Mouse (Mus musculus): ENCODE data around the gene Cst8. TPM values are rescaled to one million over a fixed set of nuclear protein-coding genes. Genes with fewer than 3 reads are reported as not detected.

Gene Cst8
- polyA plus RNA-seq, 1 experiment: 0.11 TPM

DNA sequence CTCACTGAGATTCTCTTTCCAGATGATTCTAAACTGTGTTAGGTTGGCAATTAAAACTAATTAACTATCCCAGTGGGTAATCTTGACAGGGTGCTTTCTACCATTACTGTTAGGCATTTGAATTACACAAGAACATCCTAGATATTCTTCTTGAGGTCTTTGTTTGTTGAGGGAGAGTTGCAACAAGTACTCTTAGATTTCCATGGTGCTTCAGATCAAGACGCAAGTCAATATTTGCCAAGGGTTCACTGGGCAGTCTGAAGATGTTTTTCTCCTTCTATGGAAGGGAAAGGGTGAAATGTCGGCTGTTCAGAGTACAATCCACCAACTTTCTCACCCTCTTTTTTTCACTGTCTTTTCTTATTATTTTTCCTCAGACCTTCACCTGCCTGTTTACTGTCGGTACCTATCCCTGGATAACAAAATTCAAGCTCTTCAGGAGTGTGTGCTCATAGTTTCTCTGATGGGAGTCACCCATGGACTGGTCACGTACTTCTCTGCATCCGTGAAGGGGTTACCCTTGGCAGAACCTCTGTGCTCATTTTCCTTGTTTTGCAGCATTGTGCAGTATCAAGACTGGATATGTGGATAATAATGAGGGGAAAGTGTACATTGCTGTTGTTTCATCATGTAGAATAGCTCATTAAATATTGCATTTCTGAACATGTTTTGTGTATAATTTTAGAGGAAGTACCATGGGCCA lies 39.6 kb downstream of the Cst8 start:
- Histone ChIP-seq H3K36me3 (ENCODE audit: control insufficient read depth, insufficient read depth, low read length) (no peaks in the 10 kb centered on the region), H3K4me3 (ENCODE audit: insufficient read depth, low read depth, low read length) (no peak overlapping the region), H3K4me1 (ENCODE audit: control insufficient read depth, insufficient read depth, low read length) (no peaks in the 10 kb centered on the region), H3K27ac (ENCODE audit: insufficient read depth, low read depth, low read length) (no peak overlapping the region), H3K27me3 (replicated peaks; ENCODE audit: control insufficient read depth, insufficient read depth, low read length) (no peaks in the 10 kb centered on the region)
- 85% methylated on average over 5 of the region's 5 CpGs for WGBS
- DNase-seq: no peak
- TF ChIP-seq CTCF (conservative IDR thresholded peaks at IDR 0.05; ENCODE audit: insufficient read depth, insufficient read length, low read depth, low read length): no peak
- TF ChIP-seq POLR2A (IDR thresholded peaks at IDR 0.05; ENCODE audit: low read depth, low read length): no peak

DNA sequence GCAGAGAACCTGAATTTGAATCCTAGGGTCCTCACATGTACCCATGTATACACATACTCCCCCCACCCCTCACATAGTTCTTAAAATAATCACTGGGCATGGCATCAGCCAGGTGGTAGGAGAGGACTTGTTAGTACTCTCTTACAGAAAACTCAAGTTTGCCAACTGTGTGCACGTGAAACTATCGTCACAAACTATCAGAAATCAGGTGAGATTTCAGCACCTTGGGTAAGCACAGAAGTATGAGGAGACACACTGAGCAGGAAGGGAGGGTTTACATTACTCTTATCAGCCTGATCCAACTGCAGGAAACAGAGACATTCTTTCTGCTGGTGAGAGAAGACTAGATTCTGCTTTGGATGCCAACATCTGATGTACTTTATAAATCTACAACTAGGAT lies 40.6 kb downstream of the Cst8 start:
- Histone ChIP-seq H3K4me1 (ENCODE audit: control insufficient read depth, insufficient read depth, low read length) (no peaks in the 10 kb centered on the region), H3K27ac (ENCODE audit: insufficient read depth, low read depth, low read length) (no peak overlapping the region), H3K4me3 (ENCODE audit: insufficient read depth, low read depth, low read length) (no peak overlapping the region), H3K27me3 (replicated peaks; ENCODE audit: control insufficient read depth, insufficient read depth, low read length) (no peaks in the 10 kb centered on the region), H3K36me3 (ENCODE audit: control insufficient read depth, insufficient read depth, low read length) (no peaks in the 10 kb centered on the region)
- TF ChIP-seq POLR2A (IDR thresholded peaks at IDR 0.05; ENCODE audit: low read depth, low read length) (no peak), CTCF (conservative IDR thresholded peaks at IDR 0.05; ENCODE audit: insufficient read depth, insufficient read length, low read depth, low read length) (no peak)
- no peak for DNase-seq
- WGBS: 84% methylated on average over 2 of the region's 2 CpGs

DNA sequence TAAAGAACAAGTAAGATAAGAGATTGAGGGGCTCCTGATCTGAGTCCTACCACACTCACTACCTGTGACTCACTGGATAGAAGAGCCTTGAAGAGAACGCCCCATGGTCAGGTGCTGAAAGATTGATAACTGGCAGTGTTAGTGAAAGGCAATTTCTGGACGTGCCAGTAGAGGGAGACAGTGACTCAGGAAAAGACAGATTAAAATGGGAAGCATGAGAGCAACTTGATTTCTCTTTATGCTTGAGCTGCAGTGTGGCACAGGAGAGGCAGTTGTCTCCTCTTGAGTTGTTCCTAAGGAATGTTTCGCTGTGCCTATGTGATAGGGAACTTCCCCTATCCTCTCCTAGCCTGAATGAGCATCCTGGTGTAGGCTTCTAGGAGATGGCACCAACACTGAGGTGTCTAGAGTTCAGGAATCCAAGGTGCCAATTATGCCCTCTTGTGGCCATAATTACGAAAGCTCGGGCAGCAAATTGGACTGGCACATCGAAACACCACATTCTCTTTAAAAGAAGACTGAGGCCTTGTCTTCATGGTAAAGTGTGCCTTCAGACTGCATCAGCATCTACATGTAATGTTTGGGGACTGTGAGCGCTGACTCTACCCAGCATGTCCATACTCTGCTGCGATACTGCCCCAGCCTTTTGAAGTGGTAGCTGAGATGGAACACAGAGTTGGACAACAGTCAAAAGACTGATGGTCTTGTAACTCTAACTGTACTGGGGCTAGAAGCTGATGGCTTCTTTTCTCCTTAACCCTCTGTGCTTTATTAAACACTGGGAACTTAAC lies 52.7 kb downstream of the Cst8 start:
- no peaks in the 10 kb centered on the region for H3K4me1 ChIP-seq (ENCODE audit: control insufficient read depth, insufficient read depth, low read length)
- no peaks in the 10 kb centered on the region for H3K27me3 ChIP-seq (replicated peaks; ENCODE audit: control insufficient read depth, insufficient read depth, low read length)
- no peaks in the 10 kb centered on the region for H3K36me3 ChIP-seq (ENCODE audit: control insufficient read depth, insufficient read depth, low read length)
- 32% methylated on average over 8 of the region's 8 CpGs for WGBS
- H3K27ac ChIP-seq (ENCODE audit: insufficient read depth, low read depth, low read length): no peak overlapping the region
- no peak overlapping the region for H3K4me3 ChIP-seq (ENCODE audit: insufficient read depth, low read depth, low read length)
- peak; percentile 55 for TF ChIP-seq CTCF (conservative IDR thresholded peaks at IDR 0.05; ENCODE audit: insufficient read depth, insufficient read length, low read depth, low read length)
- TF ChIP-seq POLR2A (IDR thresholded peaks at IDR 0.05; ENCODE audit: low read depth, low read length): no peak
- DNase-seq: peak; percentile 87

Other genes with a start within 250 kb of the Cst8 start
- 17.7 and 18.8 TPM in 2 replicates for gene Nxt1, start 126.2 kb upstream of the Cst8 start, polyA plus RNA-seq (2012; rRNA removed)
- 10.1 and 12.0 TPM in 2 replicates for gene Gzf1, start 117.8 kb upstream of the Cst8 start, polyA plus RNA-seq (2012; rRNA removed)
- gene Napb, start 66.3 kb upstream of the Cst8 start, polyA plus RNA-seq (2012; rRNA removed): 0.99 and 1.5 TPM in 2 replicates
- gene Cstl1, start 48.4 kb upstream of the Cst8 start, polyA plus RNA-seq (2012; rRNA removed): not detected in 2 replicates
- not detected in 2 replicates for gene Cst11, start 27.3 kb upstream of the Cst8 start, polyA plus RNA-seq (2012; rRNA removed)
- not detected in 2 replicates for gene 8030411F24Rik, start 16.8 kb upstream of the Cst8 start, polyA plus RNA-seq (2012; rRNA removed)
- gene Cst12, start 9.4 kb upstream of the Cst8 start, polyA plus RNA-seq (2012; rRNA removed): 0.17 TPM in 1 of 2 replicates, not detected in the other
- not detected in 2 replicates for gene Cst13, start 21.3 kb downstream of the Cst8 start, polyA plus RNA-seq (2012; rRNA removed)
- gene Cst9, start 36.4 kb downstream of the Cst8 start, polyA plus RNA-seq (2012; rRNA removed): not detected in 2 replicates
- not detected in 2 replicates for gene 9230104L09Rik, start 66.3 kb downstream of the Cst8 start, polyA plus RNA-seq (2012; rRNA removed)
- gene Cst3, start 76.9 kb downstream of the Cst8 start, polyA plus RNA-seq (2012; rRNA removed): 968 and 1,101 TPM in 2 replicates
- not detected in 2 replicates for gene Gm1330, start 204.5 kb downstream of the Cst8 start, polyA plus RNA-seq (2012; rRNA removed)
- not detected in 2 replicates for gene Gm10750, start 218.5 kb downstream of the Cst8 start, polyA plus RNA-seq (2012; rRNA removed)

Measured in kidney, adult 2 months (tissue).